Mouse (Mus musculus): Measurements from ENCODE around the gene Slc39a1. TPM values are rescaled to one million over a fixed set of nuclear protein-coding genes. Genes with fewer than 3 reads are reported as not detected.

Slc39a1 gene
- total RNA-seq, 1 experiment, result 88.4 TPM

GRCm38 (mm10) chr3:90265034-90265931, 17.3 kb downstream of the Slc39a1 start, which contains the start of gene Dennd4b:
Gene Dennd4b (plus strand): TSS chr3:90265185.
- Histone ChIP-seq H3K9me3 (ENCODE audit: control insufficient read depth, insufficient read depth, low read depth, low read length) (no peaks in the 10 kb centered on the region), H3K4me1 (ENCODE audit: control insufficient read depth in 2 of 2, insufficient read depth in 2 of 2, low read length in 2 of 2, poor library complexity in 1 of 2) (peaks cover 2 to 4% of the 10 kb centered on the region in 2 experiments; a peak in 2 of 4 replicates), H3K9ac (ENCODE audit: insufficient read depth, low read depth, low read length, poor library complexity, severe bottlenecking) (peak within 1 kb of the TSS; percentile 90), H3K4me3 (ENCODE audit: insufficient read depth in 1 of 2, low read depth in 1 of 2, low read length in 2 of 2, poor library complexity in 1 of 2, severe bottlenecking in 1 of 2) (peak within 1 kb of the TSS; percentile 84 to 93), H3K36me3 (ENCODE audit: control insufficient read depth, insufficient read depth, low read length, poor library complexity, severe bottlenecking) (peaks cover 18% of the 10 kb centered on the region; the same call in 1 of the 2 replicates), H3K27ac (ENCODE audit: insufficient read depth, low read depth, low read length, poor library complexity, severe bottlenecking) (peak within 1 kb of the TSS; percentile 73)
- TF ChIP-seq HCFC1 (IDR thresholded peaks at IDR 0.05; ENCODE audit: borderline replicate concordance, insufficient read depth, low read length) (0 out of 2 replicates have a peak, but pooled peaks have one; percentile 60), MAFK (IDR thresholded peaks at IDR 0.05; ENCODE audit: insufficient read depth, low read depth, low read length) (no peak)
- peak; percentile 61 for DNase-seq (ENCODE audit: low read depth, low spot score)
- in situ Hi-C loops (cut with MboI; ENCODE audit: low sequenced_read_pairs in 2 of 2, unreplicated experiment in 2 of 2), result no loop called here

- peaks cover 2 to 4% of the 10 kb centered on the region in 2 experiments; a peak in 2 of 4 replicates for H3K4me1 ChIP-seq (ENCODE audit: control insufficient read depth in 2 of 2, insufficient read depth in 2 of 2, low read length in 2 of 2, poor library complexity in 1 of 2)
- peaks cover 12% of the 10 kb centered on the region; the same call in 1 of the 2 replicates for H3K36me3 ChIP-seq (ENCODE audit: control insufficient read depth, insufficient read depth, low read length, poor library complexity, severe bottlenecking)
- no peak for DNase-seq (ENCODE audit: low read depth, low spot score)
- H3K27ac ChIP-seq (ENCODE audit: insufficient read depth, low read depth, low read length, poor library complexity, severe bottlenecking), result peak overlapping the region; percentile 73
- TF ChIP-seq MAFK (IDR thresholded peaks at IDR 0.05; ENCODE audit: insufficient read depth, low read depth, low read length), result no peak
- TF ChIP-seq HCFC1 (IDR thresholded peaks at IDR 0.05; ENCODE audit: borderline replicate concordance, insufficient read depth, low read length), result no peak
- TF ChIP-seq ZNF384 (IDR thresholded peaks at IDR 0.05; ENCODE audit: low read depth, low read length), result no peak
- TF ChIP-seq CHD2 (IDR thresholded peaks at IDR 0.05; ENCODE audit: low read depth, low read length), result no peak
- TF ChIP-seq ZC3H11A (IDR thresholded peaks at IDR 0.05; ENCODE audit: borderline replicate concordance, low read depth, low read length), result no peak
- H3K9me3 ChIP-seq (ENCODE audit: control insufficient read depth, insufficient read depth, low read depth, low read length), result no peaks in the 10 kb centered on the region
- in situ Hi-C loops (cut with MboI; ENCODE audit: low sequenced_read_pairs in 2 of 2, unreplicated experiment in 2 of 2), result no loop called here
- H3K9ac ChIP-seq (ENCODE audit: insufficient read depth, low read depth, low read length, poor library complexity, severe bottlenecking), result peak overlapping the region; percentile 90
- peak overlapping the region; percentile 84 to 93 for H3K4me3 ChIP-seq (ENCODE audit: insufficient read depth in 1 of 2, low read depth in 1 of 2, low read length in 2 of 2, poor library complexity in 1 of 2, severe bottlenecking in 1 of 2)
Measured at GRCm38 (mm10) chr3:90265932-90266741, 18.2 kb downstream of the Slc39a1 start.

- H3K27ac ChIP-seq (ENCODE audit: insufficient read depth, low read depth, low read length, poor library complexity, severe bottlenecking), result no peak overlapping the region
- DNase-seq (ENCODE audit: low read depth, low spot score), result no peak
- no peaks in the 10 kb centered on the region for H3K9me3 ChIP-seq (ENCODE audit: control insufficient read depth, insufficient read depth, low read depth, low read length)
- peaks cover 4% of the 10 kb centered on the region in 2 experiments; a peak in 2 of 4 replicates for H3K4me1 ChIP-seq (ENCODE audit: control insufficient read depth in 2 of 2, insufficient read depth in 2 of 2, low read length in 2 of 2, poor library complexity in 1 of 2)
- no peak overlapping the region; the same call in 1 of the 2 replicates for H3K9ac ChIP-seq (ENCODE audit: insufficient read depth, low read depth, low read length, poor library complexity, severe bottlenecking)
- TF ChIP-seq MAFK (IDR thresholded peaks at IDR 0.05; ENCODE audit: insufficient read depth, low read depth, low read length) (no peak), ZNF384 (IDR thresholded peaks at IDR 0.05; ENCODE audit: low read depth, low read length) (no peak), ZC3H11A (IDR thresholded peaks at IDR 0.05; ENCODE audit: borderline replicate concordance, low read depth, low read length) (no peak), CHD2 (IDR thresholded peaks at IDR 0.05; ENCODE audit: low read depth, low read length) (no peak), HCFC1 (IDR thresholded peaks at IDR 0.05; ENCODE audit: borderline replicate concordance, insufficient read depth, low read length) (no peak)
- H3K4me3 ChIP-seq (ENCODE audit: insufficient read depth in 1 of 2, low read depth in 1 of 2, low read length in 2 of 2, poor library complexity in 1 of 2, severe bottlenecking in 1 of 2), result 0 out of 4 replicates have a peak overlapping the region, but pooled peaks of 1 of the 2 experiments have one; percentile 93
- in situ Hi-C loops (cut with MboI; ENCODE audit: low sequenced_read_pairs in 2 of 2, unreplicated experiment in 2 of 2), result no loop called here
- peaks cover 10% of the 10 kb centered on the region; the same call in 1 of the 2 replicates for H3K36me3 ChIP-seq (ENCODE audit: control insufficient read depth, insufficient read depth, low read length, poor library complexity, severe bottlenecking)
Measured at GRCm38 (mm10) chr3:90266901-90267775, 19.2 kb downstream of the Slc39a1 start.

- Histone ChIP-seq H3K36me3 (ENCODE audit: control insufficient read depth, insufficient read depth, low read length, poor library complexity, severe bottlenecking) (peaks cover 5% of the 10 kb centered on the region; the same call in 1 of the 2 replicates), H3K4me3 (ENCODE audit: insufficient read depth in 1 of 2, low read depth in 1 of 2, low read length in 2 of 2, poor library complexity in 1 of 2, severe bottlenecking in 1 of 2) (no peak overlapping the region), H3K4me1 (ENCODE audit: control insufficient read depth in 2 of 2, insufficient read depth in 2 of 2, low read length in 2 of 2, poor library complexity in 1 of 2) (peaks cover 4 to 5% of the 10 kb centered on the region in 2 experiments; a peak in 2 of 4 replicates), H3K27ac (ENCODE audit: insufficient read depth, low read depth, low read length, poor library complexity, severe bottlenecking) (no peak overlapping the region), H3K9ac (ENCODE audit: insufficient read depth, low read depth, low read length, poor library complexity, severe bottlenecking) (no peak overlapping the region), H3K9me3 (ENCODE audit: control insufficient read depth, insufficient read depth, low read depth, low read length) (no peaks in the 10 kb centered on the region)
- no peak for DNase-seq (ENCODE audit: low read depth, low spot score)
- TF ChIP-seq CHD2 (IDR thresholded peaks at IDR 0.05; ENCODE audit: low read depth, low read length) (no peak), MAFK (IDR thresholded peaks at IDR 0.05; ENCODE audit: insufficient read depth, low read depth, low read length) (no peak), HCFC1 (IDR thresholded peaks at IDR 0.05; ENCODE audit: borderline replicate concordance, insufficient read depth, low read length) (no peak), ZNF384 (IDR thresholded peaks at IDR 0.05; ENCODE audit: low read depth, low read length) (no peak), ZC3H11A (IDR thresholded peaks at IDR 0.05; ENCODE audit: borderline replicate concordance, low read depth, low read length) (no peak)
- in situ Hi-C loops (cut with MboI; ENCODE audit: low sequenced_read_pairs in 2 of 2, unreplicated experiment in 2 of 2), result no loop called here
Measured at GRCm38 (mm10) chr3:90268190-90268589, 20.2 kb downstream of the Slc39a1 start.

Measured in ES-E14 (cell line).